ENCODE assay signal across 7 mouse cellular contexts in the genomic region with DNA sequence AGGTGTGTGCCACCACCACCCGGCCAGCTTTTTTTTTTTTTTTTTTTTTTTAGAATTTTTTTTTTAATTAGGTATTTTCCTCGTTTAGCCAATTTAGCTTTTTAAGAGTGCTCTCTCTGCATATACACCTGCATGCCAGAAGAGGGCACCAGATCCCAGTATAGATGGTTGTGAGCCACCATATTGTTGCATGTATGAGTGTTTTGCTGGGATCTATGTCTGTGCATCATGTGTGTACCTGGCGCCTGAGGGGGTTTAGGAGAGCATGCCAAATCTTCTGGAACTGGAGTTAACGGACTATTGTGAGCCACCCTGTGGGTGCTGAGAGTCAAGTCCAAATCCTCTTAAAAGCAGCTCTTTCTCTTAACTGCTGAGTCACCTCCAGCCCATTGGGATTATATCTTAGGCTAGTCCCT. TPM values are rescaled to one million over a fixed set of nuclear protein-coding genes. Genes with fewer than 3 reads are reported as not detected.
DNase-seq lines count a peak whose midpoint lies in the region; ATAC-seq and TF ChIP-seq lines count a peak whose summit lies in the region.

No protein-coding gene starts in this region.

- no peak overlapping the region for H3K27ac ChIP-seq in layer of hippocampus, adult 2 months

- H3K27me3 ChIP-seq in G1E (ENCODE audit: insufficient read depth, low read length): no peaks in the 10 kb centered on the region
- H3K27me3 ChIP-seq in splenic B cell, adult 2 months (ENCODE audit: control insufficient read depth, insufficient read depth, low read length, poor library complexity, severe bottlenecking): no peaks in the 10 kb centered on the region

- peaks cover 7% of the 10 kb centered on the region; the same call in 1 of the 2 replicates for H3K4me1 ChIP-seq in G1E (ENCODE audit: insufficient read depth, low read depth, low read length)

- peak; percentile 78 for TF ChIP-seq CTCF in layer of hippocampus, adult 2 months (conservative IDR thresholded peaks at IDR 0.05)
- peak; percentile 50 for TF ChIP-seq CTCF in G1E (IDR thresholded peaks at IDR 0.05; ENCODE audit: low read depth, low read length)

- H3K9me3 ChIP-seq in G1E (replicated peaks): no peaks in the 10 kb centered on the region

- peaks cover 82% of the 10 kb centered on the region for H3K36me3 ChIP-seq in G1E (replicated peaks)
- peaks cover 2% of the 10 kb centered on the region; the same call in 1 of the 2 replicates for H3K36me3 ChIP-seq in splenic B cell, adult 2 months (ENCODE audit: control insufficient read depth, insufficient read depth, low read length, poor library complexity, severe bottlenecking)

- DNase-seq in layer of hippocampus, adult 2 months (ENCODE audit: low spot score in 2 of 2): no peak
- no peak for DNase-seq in layer of hippocampus, postnatal 25 days (ENCODE audit: extremely low spot score in 1 of 2, low spot score in 1 of 2)
- DNase-seq in G1E (ENCODE audit: low spot score): no peak
- peak; percentile 59 to 69 for DNase-seq in cerebellum, postnatal 14 days
- peak; percentile 33 for DNase-seq in kidney, postnatal 10 days
- DNase-seq in splenic B cell, adult 2 months (ENCODE audit: low read depth, low spot score): peak; percentile 57
- DNase-seq in frontal cortex, postnatal 36 days (ENCODE audit: low spot score in 2 of 2): no peak

- ATAC-seq in G1E (ENCODE audit: extremely low read depth, insufficient number of reproducible peaks, low FRiP score, poor library complexity, severe bottlenecking): no peak

- H3K4me3 ChIP-seq in layer of hippocampus, adult 2 months: no peak overlapping the region
- H3K4me3 ChIP-seq in G1E (ENCODE audit: low read depth, low read length): no peak overlapping the region

RNA-seq across cellular contexts. Expression of gene Tmem240, which starts 12.9 kb away (rescaled TPM):
- 10 to 100 TPM; 32.7 to 39.0 TPM for total RNA-seq in layer of hippocampus, adult 2 months (2021)
- 10 to 100 TPM; 38.0 to 39.7 TPM for total RNA-seq in layer of hippocampus, postnatal 25 days (2021)
- total RNA-seq in G1E (2014; fragmentation: Nextera tagmentation): 0.58 and 0.68 TPM in 2 replicates
- total RNA-seq in G1E (2017): 0.55 and 0.64 TPM in 2 replicates
- 0.94 and 0.98 TPM in 2 replicates for polyA plus RNA-seq in G1E (2012)

RNA-seq across cellular contexts. Expression of gene Ssu72, which starts 17.1 kb away (rescaled TPM):
- 10 to 100 TPM; 90.9 to 92.8 TPM for total RNA-seq in layer of hippocampus, adult 2 months (2021)
- total RNA-seq in layer of hippocampus, postnatal 25 days (2021): 10 to 100 TPM; 78.8 to 84.0 TPM
- total RNA-seq in G1E (2014; fragmentation: Nextera tagmentation): 195 and 204 TPM in 2 replicates
- 184 and 186 TPM in 2 replicates for total RNA-seq in G1E (2017)
- 74.7 and 91.4 TPM in 2 replicates for polyA plus RNA-seq in G1E (2012)

RNA-seq across cellular contexts. Expression of gene Fndc10, which starts 27.5 kb away (rescaled TPM):
- 10 to 100 TPM; 26.5 to 27.9 TPM for total RNA-seq in layer of hippocampus, adult 2 months (2021)
- total RNA-seq in layer of hippocampus, postnatal 25 days (2021): 10 to 100 TPM; 23.9 to 27.5 TPM
- total RNA-seq in G1E (2014; fragmentation: Nextera tagmentation): not detected in 2 replicates
- 0.12 and 0.16 TPM in 2 replicates for total RNA-seq in G1E (2017)
- not detected in 2 replicates for polyA plus RNA-seq in G1E (2012)

RNA-seq across cellular contexts. Expression of gene Atad3a, which starts 39.2 kb away (rescaled TPM):
- 10 to 100 TPM; 49.9 to 51.4 TPM for total RNA-seq in layer of hippocampus, adult 2 months (2021)
- total RNA-seq in layer of hippocampus, postnatal 25 days (2021): 10 to 100 TPM; 47.5 to 56.3 TPM
- total RNA-seq in G1E (2014; fragmentation: Nextera tagmentation) (43.2 and 64.6 TPM in 2 replicates), G1E (2017) (58.8 and 61.5 TPM in 2 replicates)
- polyA plus RNA-seq in G1E (2012): 65.7 and 70.7 TPM in 2 replicates

RNA-seq across cellular contexts. Expression of gene Mib2, which starts 52.7 kb away (rescaled TPM):
- total RNA-seq in layer of hippocampus, adult 2 months (2021): 100 to 1,000 TPM; 111 to 114 TPM
- total RNA-seq in layer of hippocampus, postnatal 25 days (2021): 100 to 1,000 TPM in 1 of 2 experiments, 10 to 100 TPM in 1; 96.6 to 109 TPM
- total RNA-seq in G1E (2014; fragmentation: Nextera tagmentation) (5.8 and 9.6 TPM in 2 replicates), G1E (2017) (16.7 and 17.3 TPM in 2 replicates)
- 36.0 and 36.9 TPM in 2 replicates for polyA plus RNA-seq in G1E (2012)

Comparison
In these comparisons a context has a peak if more than half of its experiments do, and no peak if none do; other contexts are left out.
1. DNase-seq: peak in cerebellum, postnatal 14 days (2 of 2), kidney, postnatal 10 days (single experiment) and splenic B cell, adult 2 months (single experiment); none in layer of hippocampus, adult 2 months (0 of 2), layer of hippocampus, postnatal 25 days (0 of 2), G1E (single experiment) and frontal cortex, postnatal 36 days (0 of 2).
2. RNA of gene Tmem240, which starts 12.9 kb away (total RNA-seq): 38.0 to 39.7 TPM in layer of hippocampus, postnatal 25 days and 32.7 to 39.0 TPM in layer of hippocampus, adult 2 months; 0.55 to 0.68 TPM in G1E; every median in the first group is over 10 times any median in the second.
3. RNA of gene Fndc10, which starts 27.5 kb away (total RNA-seq): 26.5 to 27.9 TPM in layer of hippocampus, adult 2 months and 23.9 to 27.5 TPM in layer of hippocampus, postnatal 25 days; 0.12 to 0.16 TPM in G1E; every median in the first group is over 10 times any median in the second.